Mouse (Mus musculus) embryo, embryonic 10 days (tissue): ENCODE measurements at regions not wholly inside any gene's neighbourhood (a gene's known extent, or its start where the extent isn't known, plus 50 kb on each side); places are given as distances from the start of the nearest gene placed in this dataset.

Experiments
- DNase-seq: peaks from one replicate; pipeline ENCODE4 v3.0.0-alpha.2; 2015; ENCODE audit warnings: low spot score

- no peak for DNase-seq
These were observed 102.5 kb downstream of the Uchl5 start for GRCm38 (mm10) chr1:143879622-143880021.

- DNase-seq = no peak
These were observed 101.2 kb downstream of the Uchl5 start for GRCm38 (mm10) chr1:143878266-143878665.

GRCm38 (mm10) chr1:143860319-143860718 lies 83.2 kb downstream of the Uchl5 start:
- no peak for DNase-seq

- no peak for DNase-seq
These were observed 81.5 kb downstream of the Uchl5 start for GRCm38 (mm10) chr1:143858532-143858931.
